Mouse (Mus musculus): ENCODE measurements around the gene Serinc3.
"Not testable (repeated sequence)": the region's sequence is repeated elsewhere in the genome, so short reads cannot be mapped to it uniquely, and the experiment has no call there.

The Serinc3 gene

GRCm38 (mm10) chr2:163641681-163642080 lies 3.2 kb downstream of the Serinc3 start:
- in situ Hi-C loops (cut with MboI; ENCODE audit: low pct_unique_long_range_greater_than_20kb in 1 of 2, low sequenced_read_pairs in 2 of 2, unreplicated experiment in 1 of 2): no loop called here

- in situ Hi-C loops (cut with MboI; ENCODE audit: low pct_unique_long_range_greater_than_20kb in 1 of 2, low sequenced_read_pairs in 2 of 2, unreplicated experiment in 1 of 2): no loop called here
Measured at GRCm38 (mm10) chr2:163640493-163640892, 4.4 kb downstream of the Serinc3 start.

- in situ Hi-C loops (cut with MboI; ENCODE audit: low pct_unique_long_range_greater_than_20kb in 1 of 2, low sequenced_read_pairs in 2 of 2, unreplicated experiment in 1 of 2): no loop called here
Measured at GRCm38 (mm10) chr2:163637655-163638266, 7.2 kb downstream of the Serinc3 start.

- in situ Hi-C loops (cut with MboI; ENCODE audit: low pct_unique_long_range_greater_than_20kb in 1 of 2, low sequenced_read_pairs in 2 of 2, unreplicated experiment in 1 of 2): no loop called here
Measured at GRCm38 (mm10) chr2:163636057-163636456, 8.9 kb downstream of the Serinc3 start.

- in situ Hi-C loops (cut with MboI; ENCODE audit: low pct_unique_long_range_greater_than_20kb in 1 of 2, low sequenced_read_pairs in 2 of 2, unreplicated experiment in 1 of 2): no loop called here
Measured at GRCm38 (mm10) chr2:163634211-163634610, 10.7 kb downstream of the Serinc3 start.

GRCm38 (mm10) chr2:163631715-163632114 lies 13.2 kb downstream of the Serinc3 start:
- in situ Hi-C loops (cut with MboI; ENCODE audit: low pct_unique_long_range_greater_than_20kb in 1 of 2, low sequenced_read_pairs in 2 of 2, unreplicated experiment in 1 of 2): no loop called here

GRCm38 (mm10) chr2:163631223-163631622 lies 13.7 kb downstream of the Serinc3 start:
- in situ Hi-C loops (cut with MboI; ENCODE audit: low pct_unique_long_range_greater_than_20kb in 1 of 2, low sequenced_read_pairs in 2 of 2, unreplicated experiment in 1 of 2): no loop called here

- in situ Hi-C loops (cut with MboI; ENCODE audit: low pct_unique_long_range_greater_than_20kb in 1 of 2, low sequenced_read_pairs in 2 of 2, unreplicated experiment in 1 of 2): not testable (repeated sequence)
Measured at GRCm38 (mm10) chr2:163621401-163621800, 23.5 kb downstream of the Serinc3 start.

- in situ Hi-C loops (cut with MboI; ENCODE audit: low pct_unique_long_range_greater_than_20kb in 1 of 2, low sequenced_read_pairs in 2 of 2, unreplicated experiment in 1 of 2): no loop called here
Measured at GRCm38 (mm10) chr2:163620451-163620850, 24.5 kb downstream of the Serinc3 start.

- in situ Hi-C loops (cut with MboI; ENCODE audit: low pct_unique_long_range_greater_than_20kb in 1 of 2, low sequenced_read_pairs in 2 of 2, unreplicated experiment in 1 of 2): no loop called here
Measured at GRCm38 (mm10) chr2:163617874-163618273, 27.1 kb downstream of the Serinc3 start.

- in situ Hi-C loops (cut with MboI; ENCODE audit: low pct_unique_long_range_greater_than_20kb in 1 of 2, low sequenced_read_pairs in 2 of 2, unreplicated experiment in 1 of 2): no loop called here
Measured at GRCm38 (mm10) chr2:163617232-163617863, 27.6 kb downstream of the Serinc3 start.

- in situ Hi-C loops (cut with MboI; ENCODE audit: low pct_unique_long_range_greater_than_20kb in 1 of 2, low sequenced_read_pairs in 2 of 2, unreplicated experiment in 1 of 2): no loop called here
Measured at GRCm38 (mm10) chr2:163616652-163617227, 28.2 kb downstream of the Serinc3 start.

GRCm38 (mm10) chr2:163615906-163616651 lies 28.9 kb downstream of the Serinc3 start:
- in situ Hi-C loops (cut with MboI; ENCODE audit: low pct_unique_long_range_greater_than_20kb in 1 of 2, low sequenced_read_pairs in 2 of 2, unreplicated experiment in 1 of 2): no loop called here

- in situ Hi-C loops (cut with MboI; ENCODE audit: low pct_unique_long_range_greater_than_20kb in 1 of 2, low sequenced_read_pairs in 2 of 2, unreplicated experiment in 1 of 2): no loop called here
Measured at GRCm38 (mm10) chr2:163615401-163615800, 29.5 kb downstream of the Serinc3 start.

- in situ Hi-C loops (cut with MboI; ENCODE audit: low pct_unique_long_range_greater_than_20kb in 1 of 2, low sequenced_read_pairs in 2 of 2, unreplicated experiment in 1 of 2): no loop called here
Measured at GRCm38 (mm10) chr2:163613990-163614389, 30.9 kb downstream of the Serinc3 start.

GRCm38 (mm10) chr2:163613206-163613605 lies 31.7 kb downstream of the Serinc3 start:
- in situ Hi-C loops (cut with MboI; ENCODE audit: low pct_unique_long_range_greater_than_20kb in 1 of 2, low sequenced_read_pairs in 2 of 2, unreplicated experiment in 1 of 2): no loop called here

GRCm38 (mm10) chr2:163611176-163611575 lies 33.8 kb downstream of the Serinc3 start:
- in situ Hi-C loops (cut with MboI; ENCODE audit: low pct_unique_long_range_greater_than_20kb in 1 of 2, low sequenced_read_pairs in 2 of 2, unreplicated experiment in 1 of 2): no loop called here

GRCm38 (mm10) chr2:163609281-163609975 lies 35.5 kb downstream of the Serinc3 start:
- in situ Hi-C loops (cut with MboI; ENCODE audit: low pct_unique_long_range_greater_than_20kb in 1 of 2, low sequenced_read_pairs in 2 of 2, unreplicated experiment in 1 of 2): no loop called here

- in situ Hi-C loops (cut with MboI; ENCODE audit: low pct_unique_long_range_greater_than_20kb in 1 of 2, low sequenced_read_pairs in 2 of 2, unreplicated experiment in 1 of 2): no loop called here
Measured at GRCm38 (mm10) chr2:163608008-163608407, 36.9 kb downstream of the Serinc3 start.

All from mouse embryonic stem cell (cell line).